Mouse (Mus musculus) naive thymus-derived CD4-positive, alpha-beta T cell, adult 5 months (primary cell): ENCODE data around the gene Capn8. TPM values are rescaled to one million over a fixed set of nuclear protein-coding genes. Genes with fewer than 3 reads are reported as not detected.

ENCODE experiments used
- polyA plus RNA-seq: library from polyadenylated mRNA; unstranded; fragments of 100-300 nt; shearing (Covaris generic); gene quantifications from one replicate; pipeline ENCODE4 v1.2.1, GENCODE M21; 2017

Gene Capn8
- polyA plus RNA-seq, result not detected

DNA sequence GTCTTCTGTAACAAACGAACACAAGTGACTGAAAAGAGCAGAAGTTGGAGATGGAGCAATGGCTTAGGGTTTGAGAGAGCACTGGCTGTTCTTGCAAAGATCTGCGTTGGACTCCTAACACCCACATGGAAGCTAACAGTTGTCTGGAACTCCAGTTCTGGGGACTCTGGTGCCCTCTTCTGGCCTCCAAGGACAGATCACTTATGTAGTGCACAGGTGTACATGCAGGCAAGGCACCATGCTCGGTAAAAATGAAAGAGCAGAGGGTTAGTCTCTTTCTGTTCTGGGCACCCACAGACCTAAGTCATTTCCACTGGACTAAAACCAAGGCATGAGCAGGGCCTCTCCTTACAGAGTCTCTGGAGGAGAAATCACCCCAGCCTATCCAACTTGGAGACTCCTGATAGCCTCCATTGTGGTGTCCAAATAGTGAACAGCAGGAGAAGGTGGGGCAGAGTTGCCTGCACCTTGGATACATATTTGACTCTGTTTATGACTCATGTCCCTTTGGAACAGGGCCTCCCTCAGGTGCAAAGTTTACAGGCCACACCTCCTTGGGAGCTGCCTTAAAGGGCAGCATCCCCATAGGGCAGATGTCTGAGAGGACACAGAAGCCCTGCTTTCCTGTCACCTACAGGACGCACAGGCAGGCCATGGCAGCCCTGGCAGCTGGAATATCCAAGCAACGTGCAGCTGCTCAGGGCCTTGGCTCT, at the start of gene Capn8:
Capn8 (plus strand) TSS at position 600 of the 713 bp plus-strand sequence.

DNA sequence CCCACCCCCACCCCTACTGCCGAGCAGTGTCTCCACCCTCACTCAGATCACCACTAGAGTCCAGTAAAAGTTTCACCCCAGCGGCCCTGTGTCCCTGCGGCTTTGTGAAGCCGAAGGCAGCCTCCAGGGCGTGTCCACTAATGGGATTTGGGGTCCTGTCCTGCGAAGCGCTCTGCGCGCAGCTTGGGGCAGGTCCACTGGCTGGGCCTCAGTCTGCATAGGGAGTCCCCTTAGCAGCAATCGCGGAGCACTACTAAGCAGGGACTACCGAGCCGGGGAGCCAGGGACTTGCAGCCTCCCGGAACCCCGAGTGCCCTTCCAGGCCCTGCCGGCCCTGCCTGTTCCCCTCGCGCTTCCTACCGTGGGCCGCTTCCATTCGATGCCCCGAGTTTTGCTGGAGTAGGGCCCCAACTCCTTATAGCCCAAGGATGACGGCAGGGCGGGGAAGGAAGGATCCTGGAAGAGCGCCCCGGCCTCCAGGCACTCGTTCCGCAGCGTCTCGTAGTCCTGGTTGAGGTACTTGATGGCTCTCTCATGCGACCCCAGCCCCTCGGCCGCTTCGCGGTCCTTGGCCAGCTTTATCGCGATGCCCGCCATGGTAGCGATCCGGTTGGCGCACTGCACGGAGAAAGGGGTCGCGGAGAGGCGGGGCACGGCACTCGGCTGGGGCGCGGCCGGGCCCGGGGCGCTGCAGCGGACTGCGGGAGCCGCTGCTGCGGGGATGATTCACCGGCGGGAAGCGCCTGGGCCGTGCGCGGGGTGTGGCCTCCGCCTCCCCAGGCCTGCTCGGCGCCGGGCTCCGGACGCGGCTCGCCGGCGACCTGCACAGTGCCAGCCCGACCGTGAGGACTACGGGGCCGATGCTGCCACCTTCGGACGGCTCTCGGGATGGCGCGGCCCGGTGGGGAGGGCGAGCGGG, 47.8 kb upstream of the Capn8 start, which contains the start of gene Capn2:
Capn2 (minus strand) TSS at position 851 of the 919 bp plus-strand sequence.

Other genes starting within 250 kb of the Capn8 start
- 67.5 TPM for gene Fbxo28, start 223.4 kb upstream of the Capn8 start, polyA plus RNA-seq
- gene Trp53bp2, start 155.8 kb upstream of the Capn8 start, polyA plus RNA-seq, result 38.0 TPM
- gene Capn2, start 47.4 kb upstream of the Capn8 start, polyA plus RNA-seq, result 68.7 TPM
- not detected for gene Ccdc185, start 184.2 kb downstream of the Capn8 start, polyA plus RNA-seq
- 0.83 TPM for gene Susd4, start 198.9 kb downstream of the Capn8 start, polyA plus RNA-seq